Mouse (Mus musculus) heart, postnatal 25 days (tissue): ENCODE measurements around the gene Tns3. TPM values are rescaled to one million over a fixed set of nuclear protein-coding genes. Genes with fewer than 3 reads are reported as not detected.

Experiments
- DNase-seq: peaks from one replicate; pipeline ENCODE4 v3.0.0; 2022; ENCODE audit warnings: low spot score
- intact Hi-C: fragments of 180-260 bp; cut with DNase I; formaldehyde crosslinking; loops from one replicate; pipeline ENCODE4 v1.15.1; 2025
- total RNA-seq, 2 experiments: library from RNA; stranded (reverse); gene quantifications; 2 replicates each; pipeline ENCODE4 v1.2.3; 2021

Tns3 gene
- total RNA-seq, 2 experiments from 2014 or later: 21.2 to 21.4 TPM

GRCm38 (mm10) chr11:8496686-8497085, 167.6 kb downstream of the Tns3 start:
- intact Hi-C loops: no loop called here
- DNase-seq: peak; percentile 20

- DNase-seq: no peak
- intact Hi-C loops: no loop called here
These were observed 168.5 kb downstream of the Tns3 start for GRCm38 (mm10) chr11:8495801-8496200.

- intact Hi-C loops: no loop called here
- DNase-seq: no peak
These were observed 169.3 kb downstream of the Tns3 start for GRCm38 (mm10) chr11:8495036-8495435.

- intact Hi-C loops: no loop called here
- no peak for DNase-seq
These were observed 170.3 kb downstream of the Tns3 start for GRCm38 (mm10) chr11:8493931-8494490.

GRCm38 (mm10) chr11:8492332-8492731, 172.0 kb downstream of the Tns3 start:
- intact Hi-C loops: no loop called here

GRCm38 (mm10) chr11:8488248-8488647, 176.1 kb downstream of the Tns3 start:
- DNase-seq: no peak
- intact Hi-C loops: no loop called here

More at GRCm38 (mm10) chr11:8492332-8492731, 172.0 kb downstream of the Tns3 start:
- no peak for DNase-seq

- intact Hi-C loops: no loop called here
- DNase-seq: peak; percentile 22
These were observed 177.8 kb downstream of the Tns3 start for GRCm38 (mm10) chr11:8486552-8486951.

GRCm38 (mm10) chr11:8484538-8484937, 179.8 kb downstream of the Tns3 start:
- DNase-seq: no peak
- intact Hi-C loops: no loop called here

GRCm38 (mm10) chr11:8482721-8483120, 181.6 kb downstream of the Tns3 start:
- intact Hi-C loops: no loop called here

GRCm38 (mm10) chr11:8481962-8482361, 182.4 kb downstream of the Tns3 start:
- no peak for DNase-seq
- intact Hi-C loops: no loop called here

More at GRCm38 (mm10) chr11:8482721-8483120, 181.6 kb downstream of the Tns3 start:
- no peak for DNase-seq

- DNase-seq: no peak
- intact Hi-C loops: no loop called here
These were observed 182.8 kb downstream of the Tns3 start for GRCm38 (mm10) chr11:8481529-8481928.

- no peak for DNase-seq
These were observed 184.5 kb downstream of the Tns3 start for GRCm38 (mm10) chr11:8479858-8480257.

GRCm38 (mm10) chr11:8479313-8479712, 185.0 kb downstream of the Tns3 start:
- intact Hi-C loops: no loop called here

More at GRCm38 (mm10) chr11:8479858-8480257, 184.5 kb downstream of the Tns3 start:
- intact Hi-C loops: no loop called here

GRCm38 (mm10) chr11:8473616-8474015, 190.7 kb downstream of the Tns3 start:
- DNase-seq: no peak

More at GRCm38 (mm10) chr11:8479313-8479712, 185.0 kb downstream of the Tns3 start:
- no peak for DNase-seq

GRCm38 (mm10) chr11:8472439-8472838, 191.9 kb downstream of the Tns3 start:
- intact Hi-C loops: no loop called here
- no peak for DNase-seq

More at GRCm38 (mm10) chr11:8473616-8474015, 190.7 kb downstream of the Tns3 start:
- intact Hi-C loops: no loop called here

- intact Hi-C loops: no loop called here
- no peak for DNase-seq
These were observed 192.8 kb downstream of the Tns3 start for GRCm38 (mm10) chr11:8471535-8471934.

- intact Hi-C loops: loop anchor here (2.0 to 5.0 kb wide), 2 partner anchors 19 to 53 kb away; no protein-coding TSS in a partner anchor
- DNase-seq: no peak
These were observed 194.8 kb downstream of the Tns3 start for GRCm38 (mm10) chr11:8469537-8469936.

- peak; percentile 56 for DNase-seq
- intact Hi-C loops: loop anchor here (2.0 to 5.0 kb wide), 2 partner anchors 18 to 54 kb away; no protein-coding TSS in a partner anchor
These were observed 195.9 kb downstream of the Tns3 start for GRCm38 (mm10) chr11:8468161-8469091.

- no peak for DNase-seq
- intact Hi-C loops: loop anchor here (2.0 to 5.0 kb wide), 2 partner anchors 17 to 55 kb away; no protein-coding TSS in a partner anchor
These were observed 196.8 kb downstream of the Tns3 start for GRCm38 (mm10) chr11:8467403-8468160.

- DNase-seq: no peak
- intact Hi-C loops: no loop called here
These were observed 200.5 kb downstream of the Tns3 start for GRCm38 (mm10) chr11:8463866-8464265.
